Mouse (Mus musculus) E14TG2a.4 (cell line): ENCODE results near the gene Krt8.

Source experiments
- H3K27me3 ChIP-seq: 2 replicates; pipeline ENCODE4 v1.6.1; 2014; ENCODE audit warnings: low read length, control low read depth; ENCODE audit not compliant: insufficient read depth
- H3K36me3 ChIP-seq: 2 replicates; pipeline ENCODE4 v1.6.1; 2014; ENCODE audit warnings: low read length, control low read depth; ENCODE audit not compliant: insufficient read depth
- H3K4me1 ChIP-seq: replicated peaks from 2 replicates; pipeline ENCODE4 v1.6.1; 2014; ENCODE audit warnings: low read depth, low read length, control low read depth
- H3K4me3 ChIP-seq: replicated peaks from 2 replicates; pipeline ENCODE4 v1.5.1; 2014; ENCODE audit warnings: mild to moderate bottlenecking, low read length
- H3K9me3 ChIP-seq: 2 replicates; pipeline ENCODE4 v1.6.1; 2014; ENCODE audit warnings: low read length, control low read depth
- CTCF ChIP-seq: conservative IDR thresholded peaks from 2 replicates; pipeline ENCODE4 v1.5.1; 2014; ENCODE audit warnings: low read length
- NANOG ChIP-seq: IDR thresholded peaks from 2 replicates; pipeline ENCODE4 v1.6.1; 2014; ENCODE audit warnings: borderline replicate concordance, low read length, mixed read lengths
- POU5F1 ChIP-seq: IDR thresholded peaks from 2 replicates; pipeline ENCODE4 v1.6.1; 2014; ENCODE audit warnings: low read length, borderline replicate concordance

Krt8 gene

DNA sequence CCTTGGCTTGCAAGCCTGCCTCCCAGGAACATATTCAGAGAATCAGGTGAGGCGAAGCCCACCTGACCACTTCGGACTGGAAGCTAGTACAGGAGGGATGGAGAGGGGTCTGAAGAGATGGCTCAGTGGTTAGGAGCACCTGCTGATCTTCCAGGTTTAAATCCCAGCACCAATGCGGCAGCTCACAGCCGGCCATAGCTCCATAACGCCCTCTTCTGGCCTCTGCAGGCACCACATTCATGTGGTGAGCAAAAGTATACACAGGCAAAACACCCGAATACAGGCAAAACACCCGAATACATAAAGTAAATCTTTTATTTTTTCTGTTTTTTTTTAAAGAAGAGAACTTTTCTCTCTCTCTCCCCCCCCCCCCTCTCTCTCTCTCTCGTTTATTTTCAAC lies 15.6 kb downstream of the Krt8 start:
- Histone ChIP-seq H3K4me1 (peaks cover 30% of the 10 kb centered on the region), H3K4me3 (no peak overlapping the region), H3K36me3 (no peaks in the 10 kb centered on the region), H3K27me3 (0 out of 2 replicates have a peak, but pooled peaks cover 7% of the 10 kb centered on the region), H3K9me3 (no peaks in the 10 kb centered on the region)
- peak; percentile 20 for TF ChIP-seq CTCF
- TF ChIP-seq NANOG = no peak

- no peak for TF ChIP-seq POU5F1
- TF ChIP-seq CTCF = peak; percentile 93
- H3K9me3 ChIP-seq = no peaks in the 10 kb centered on the region
- 0 out of 2 replicates have a peak, but pooled peaks cover 7% of the 10 kb centered on the region for H3K27me3 ChIP-seq
- H3K36me3 ChIP-seq = no peaks in the 10 kb centered on the region
- H3K4me3 ChIP-seq = no peak overlapping the region
- H3K4me1 ChIP-seq = peaks cover 36% of the 10 kb centered on the region
Measured at GRCm38 (mm10) chr15:101988119-101988518, 16.2 kb downstream of the Krt8 start.

DNA sequence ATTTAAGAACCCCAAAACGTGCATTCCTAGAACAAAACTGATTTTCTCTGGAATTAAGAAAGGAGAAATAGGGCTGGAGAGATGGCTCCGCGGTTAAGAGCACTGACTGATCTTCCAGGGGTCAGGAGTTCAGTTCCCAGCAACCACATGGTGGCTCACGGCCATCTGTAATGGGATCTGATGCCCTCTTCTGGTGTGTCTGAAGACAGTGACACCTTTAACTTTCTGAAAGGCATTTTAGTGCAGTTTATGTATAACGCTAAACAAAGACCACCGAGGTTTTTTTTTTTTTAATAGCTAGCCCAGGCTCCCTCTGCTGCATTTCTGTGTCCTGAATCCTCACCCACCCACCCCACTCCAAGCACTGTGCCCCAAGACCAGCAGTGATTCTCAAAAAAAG lies 19.5 kb downstream of the Krt8 start:
- TF ChIP-seq CTCF (no peak), NANOG (no peak), POU5F1 (no peak)

GRCm38 (mm10) chr15:101983949-101984601 lies 20.2 kb downstream of the Krt8 start:
- TF ChIP-seq NANOG (no peak; the same call in 1 of the 2 replicates), CTCF (peak; percentile 95)
- peak overlapping the region; percentile 63 for H3K4me3 ChIP-seq
- peaks cover 25% of the 10 kb centered on the region for H3K4me1 ChIP-seq
- H3K27me3 ChIP-seq = 0 out of 2 replicates have a peak, but pooled peaks cover 1% of the 10 kb centered on the region
- no peaks in the 10 kb centered on the region for H3K36me3 ChIP-seq
- no peaks in the 10 kb centered on the region for H3K9me3 ChIP-seq

More for the DNA sequence above, 19.5 kb downstream of the Krt8 start:
- Histone ChIP-seq H3K4me1 (peaks cover 25% of the 10 kb centered on the region), H3K36me3 (no peaks in the 10 kb centered on the region), H3K4me3 (no peak overlapping the region), H3K27me3 (0 out of 2 replicates have a peak, but pooled peaks cover 4% of the 10 kb centered on the region), H3K9me3 (no peaks in the 10 kb centered on the region)

GRCm38 (mm10) chr15:101983315-101983948 lies 20.9 kb downstream of the Krt8 start:
- peaks cover 6% of the 10 kb centered on the region for H3K27me3 ChIP-seq
- peak overlapping the region; percentile 63 for H3K4me3 ChIP-seq
- no peaks in the 10 kb centered on the region for H3K36me3 ChIP-seq
- H3K4me1 ChIP-seq = peaks cover 23% of the 10 kb centered on the region
- TF ChIP-seq POU5F1 (no peak), CTCF (peak; percentile 48)
- H3K9me3 ChIP-seq = no peaks in the 10 kb centered on the region

GRCm38 (mm10) chr15:101980849-101981248 lies 23.4 kb downstream of the Krt8 start:
- TF ChIP-seq POU5F1 (no peak), CTCF (no peak), NANOG (no peak)
- Histone ChIP-seq H3K4me1 (peaks cover 43% of the 10 kb centered on the region), H3K27me3 (peaks cover 29% of the 10 kb centered on the region), H3K36me3 (no peaks in the 10 kb centered on the region), H3K9me3 (no peaks in the 10 kb centered on the region), H3K4me3 (no peak overlapping the region)

GRCm38 (mm10) chr15:101977043-101977726 lies 27.1 kb downstream of the Krt8 start:
- H3K36me3 ChIP-seq = no peaks in the 10 kb centered on the region
- peak overlapping the region; percentile 68 for H3K4me3 ChIP-seq
- peaks cover 53% of the 10 kb centered on the region for H3K27me3 ChIP-seq
- TF ChIP-seq NANOG = no peak
- TF ChIP-seq POU5F1 = no peak
- TF ChIP-seq CTCF = no peak
- H3K4me1 ChIP-seq = peaks cover 49% of the 10 kb centered on the region
- no peaks in the 10 kb centered on the region for H3K9me3 ChIP-seq

GRCm38 (mm10) chr15:101976641-101977040 lies 27.6 kb downstream of the Krt8 start:
- Histone ChIP-seq H3K36me3 (no peaks in the 10 kb centered on the region), H3K27me3 (peaks cover 58% of the 10 kb centered on the region), H3K9me3 (no peaks in the 10 kb centered on the region), H3K4me1 (peaks cover 49% of the 10 kb centered on the region), H3K4me3 (peak overlapping the region; percentile 68)
- TF ChIP-seq NANOG (no peak), CTCF (no peak), POU5F1 (no peak)
